Mouse (Mus musculus) kidney, adult 2 months (tissue): Measurements from ENCODE around the gene Arhgap31.

Experiments used
- CTCF ChIP-seq: fragments of 200-500 bp; conservative IDR thresholded peaks from 2 replicates; pipeline ENCODE4 v1.5.1; 2011; ENCODE audit warnings: low read depth, mild to moderate bottlenecking, control low read depth, low read length, moderate library complexity, mixed read lengths; ENCODE audit not compliant: insufficient read depth, insufficient read length
- POLR2A ChIP-seq: fragments of 200-500 bp; IDR thresholded peaks from one replicate; pipeline ENCODE4 v1.6.1; 2011; ENCODE audit warnings: low read depth, low read length, control low read depth

DNA sequence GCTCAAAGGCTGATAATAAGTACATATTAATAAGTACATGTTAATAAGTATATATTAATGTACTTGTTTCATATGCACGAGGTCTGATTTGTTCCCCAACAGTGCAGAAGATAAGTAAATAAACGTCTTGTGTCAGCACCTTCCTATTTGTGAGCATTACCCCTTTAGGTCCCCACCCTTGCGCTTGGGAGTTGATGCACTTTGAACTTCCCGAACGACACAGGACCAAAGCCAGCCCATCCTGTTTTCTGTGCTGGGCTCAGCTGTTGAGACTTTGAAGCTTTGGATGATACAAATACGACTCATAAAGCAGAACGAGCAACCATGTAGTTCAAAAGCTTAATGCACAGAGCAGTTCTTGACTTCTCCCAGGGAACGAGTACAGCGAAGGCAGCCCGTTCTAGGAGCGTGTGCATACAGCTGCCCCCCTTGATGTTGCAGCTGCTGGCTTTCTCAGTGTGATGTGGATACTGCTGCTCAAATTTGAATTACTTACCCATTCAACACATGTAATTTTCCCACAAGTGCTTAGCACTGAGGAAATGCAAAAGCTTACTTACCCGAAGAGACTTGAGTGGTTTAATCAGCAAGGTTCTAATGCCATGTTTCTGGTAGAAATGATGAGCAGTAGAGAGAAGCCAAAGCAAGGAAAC lies 120.9 kb downstream of the Arhgap31 start:
- TF ChIP-seq POLR2A, result no peak
- TF ChIP-seq CTCF, result no peak
